Mouse (Mus musculus): ENCODE results near the gene Kbtbd4. TPM values are rescaled to one million over a fixed set of nuclear protein-coding genes. Genes with fewer than 3 reads are reported as not detected.

Gene Kbtbd4
- 46.8 and 48.2 TPM in 2 replicates for polyA plus RNA-seq (2016; fragmentation: Nextera tagmentation; extraction: Ambion mirVana)

GRCm38 (mm10) chr2:90904076-90904855 is at the start of gene Kbtbd4, which contains the start of gene Ndufs3:
Kbtbd4 (plus strand) TSS chr2:90904740.
Ndufs3 (minus strand) TSS chr2:90904827.
- peaks cover 43% of the 10 kb centered on the region for H3K36me3 ChIP-seq
- peak within 1 kb of the TSS; percentile 77 for H3K9ac ChIP-seq
- peak; percentile 93 for ATAC-seq (ENCODE audit: low FRiP score, low read depth)
- no peaks in the 10 kb centered on the region for H3K9me3 ChIP-seq
- H3K27me3 ChIP-seq (replicated peaks): no peaks in the 10 kb centered on the region
- H3K4me1 ChIP-seq: peaks cover 20% of the 10 kb centered on the region
- WGBS: under 1% methylated on average over 43 of the region's 43 CpGs
- H3K4me2 ChIP-seq (replicated peaks): peak within 1 kb of the TSS; percentile 59
- peak within 1 kb of the TSS; percentile 54; the same call in 1 of the 2 replicates for H3K27ac ChIP-seq
- H3K4me3 ChIP-seq: peak within 1 kb of the TSS; percentile 74

- 96% methylated on average over 2 of the region's 2 CpGs for WGBS
- H3K9me3 ChIP-seq: no peaks in the 10 kb centered on the region
- no peak overlapping the region for H3K9ac ChIP-seq
- H3K27me3 ChIP-seq (replicated peaks): no peaks in the 10 kb centered on the region
- ATAC-seq (ENCODE audit: low FRiP score, low read depth): no peak
- peaks cover 67% of the 10 kb centered on the region for H3K36me3 ChIP-seq
- no peak overlapping the region for H3K27ac ChIP-seq
- no peak overlapping the region for H3K4me3 ChIP-seq
- H3K4me1 ChIP-seq: no peaks in the 10 kb centered on the region
- H3K4me2 ChIP-seq (replicated peaks): no peak overlapping the region
Measured at GRCm38 (mm10) chr2:90861486-90861885, 43.1 kb upstream of the Kbtbd4 start.

GRCm38 (mm10) chr2:90864184-90864583 is 40.4 kb upstream of the Kbtbd4 start:
- ATAC-seq (ENCODE audit: low FRiP score, low read depth): peak; percentile 73; the same call in 1 of the 2 replicates
- Histone ChIP-seq H3K4me2 (replicated peaks) (no peak overlapping the region), H3K36me3 (peaks cover 71% of the 10 kb centered on the region), H3K27me3 (replicated peaks) (no peaks in the 10 kb centered on the region), H3K4me3 (no peak overlapping the region), H3K9me3 (no peaks in the 10 kb centered on the region), H3K4me1 (no peaks in the 10 kb centered on the region), H3K27ac (no peak overlapping the region), H3K9ac (no peak overlapping the region)

GRCm38 (mm10) chr2:90866524-90866923 is 38.0 kb upstream of the Kbtbd4 start:
- H3K27ac ChIP-seq: no peak overlapping the region
- H3K4me1 ChIP-seq: no peaks in the 10 kb centered on the region
- peak; percentile 76 for ATAC-seq (ENCODE audit: low FRiP score, low read depth)
- H3K36me3 ChIP-seq: peaks cover 54% of the 10 kb centered on the region
- no peak overlapping the region for H3K4me2 ChIP-seq (replicated peaks)
- H3K27me3 ChIP-seq (replicated peaks): no peaks in the 10 kb centered on the region
- no peaks in the 10 kb centered on the region for H3K9me3 ChIP-seq
- no peak overlapping the region for H3K9ac ChIP-seq
- 35% methylated on average over 3 of the region's 3 CpGs for WGBS
- no peak overlapping the region for H3K4me3 ChIP-seq

GRCm38 (mm10) chr2:90870136-90870601 is 34.4 kb upstream of the Kbtbd4 start:
- H3K27ac ChIP-seq: no peak overlapping the region
- H3K9ac ChIP-seq: no peak overlapping the region

GRCm38 (mm10) chr2:90871180-90871961 is 33.2 kb upstream of the Kbtbd4 start:
- H3K36me3 ChIP-seq: peaks cover 21% of the 10 kb centered on the region
- no peak overlapping the region for H3K4me3 ChIP-seq
- no peak overlapping the region for H3K4me2 ChIP-seq (replicated peaks)
- no peak overlapping the region for H3K27ac ChIP-seq
- no peaks in the 10 kb centered on the region for H3K27me3 ChIP-seq (replicated peaks)
- ATAC-seq (ENCODE audit: low FRiP score, low read depth): no peak
- H3K9me3 ChIP-seq: no peaks in the 10 kb centered on the region
- no peak overlapping the region for H3K9ac ChIP-seq
- WGBS: 71% methylated on average over 8 of the region's 8 CpGs
- no peaks in the 10 kb centered on the region for H3K4me1 ChIP-seq

More at GRCm38 (mm10) chr2:90870136-90870601, 34.4 kb upstream of the Kbtbd4 start:
- Histone ChIP-seq H3K4me1 (no peaks in the 10 kb centered on the region), H3K4me2 (replicated peaks) (no peak overlapping the region), H3K4me3 (no peak overlapping the region), H3K36me3 (peaks cover 32% of the 10 kb centered on the region), H3K9me3 (no peaks in the 10 kb centered on the region), H3K27me3 (replicated peaks) (no peaks in the 10 kb centered on the region)
- no peak for ATAC-seq (ENCODE audit: low FRiP score, low read depth)
- WGBS: 55% methylated on average over 4 of the region's 4 CpGs

GRCm38 (mm10) chr2:90874025-90874424 is 30.5 kb upstream of the Kbtbd4 start:
- no peak for ATAC-seq (ENCODE audit: low FRiP score, low read depth)
- Histone ChIP-seq H3K36me3 (peaks cover 1% of the 10 kb centered on the region; the same call in 1 of the 2 replicates), H3K9me3 (no peaks in the 10 kb centered on the region), H3K4me2 (replicated peaks) (no peak overlapping the region), H3K27me3 (replicated peaks) (no peaks in the 10 kb centered on the region), H3K9ac (no peak overlapping the region), H3K27ac (no peak overlapping the region), H3K4me3 (no peak overlapping the region), H3K4me1 (no peaks in the 10 kb centered on the region)
- WGBS: 63% methylated on average over 1 of the region's 1 CpGs

GRCm38 (mm10) chr2:90875239-90875638 is 29.3 kb upstream of the Kbtbd4 start:
- Histone ChIP-seq H3K4me3 (no peak overlapping the region), H3K9me3 (no peaks in the 10 kb centered on the region), H3K4me1 (no peaks in the 10 kb centered on the region), H3K4me2 (replicated peaks) (no peak overlapping the region), H3K27ac (no peak overlapping the region), H3K27me3 (replicated peaks) (no peaks in the 10 kb centered on the region), H3K36me3 (no peaks in the 10 kb centered on the region), H3K9ac (no peak overlapping the region)
- ATAC-seq (ENCODE audit: low FRiP score, low read depth): no peak
- 76% methylated on average over 2 of the region's 2 CpGs for WGBS

GRCm38 (mm10) chr2:90877584-90878259 is 26.8 kb upstream of the Kbtbd4 start:
- Histone ChIP-seq H3K36me3 (no peaks in the 10 kb centered on the region), H3K9me3 (no peaks in the 10 kb centered on the region), H3K27me3 (replicated peaks) (no peaks in the 10 kb centered on the region), H3K9ac (no peak overlapping the region), H3K4me2 (replicated peaks) (no peak overlapping the region), H3K4me3 (no peak overlapping the region), H3K27ac (no peak overlapping the region), H3K4me1 (no peaks in the 10 kb centered on the region)
- ATAC-seq (ENCODE audit: low FRiP score, low read depth): no peak
- 70% methylated on average over 5 of the region's 5 CpGs for WGBS

- no peaks in the 10 kb centered on the region for H3K9me3 ChIP-seq
- H3K4me3 ChIP-seq: no peak overlapping the region
- H3K4me1 ChIP-seq: 0 out of 2 replicates have a peak, but pooled peaks cover 2% of the 10 kb centered on the region
- H3K27me3 ChIP-seq (replicated peaks): peaks cover 4% of the 10 kb centered on the region; the same call in 1 of the 2 replicates
- ATAC-seq (ENCODE audit: low FRiP score, low read depth): no peak
- H3K4me2 ChIP-seq (replicated peaks): no peak overlapping the region
- H3K9ac ChIP-seq: no peak overlapping the region
- H3K36me3 ChIP-seq: no peaks in the 10 kb centered on the region
- no peak overlapping the region for H3K27ac ChIP-seq
Measured at GRCm38 (mm10) chr2:90879419-90879818, 25.1 kb upstream of the Kbtbd4 start.

- no peak overlapping the region for H3K9ac ChIP-seq
- H3K4me1 ChIP-seq: peaks cover 9% of the 10 kb centered on the region
- no peak for ATAC-seq (ENCODE audit: low FRiP score, low read depth)
- H3K4me2 ChIP-seq (replicated peaks): no peak overlapping the region
- H3K27ac ChIP-seq: no peak overlapping the region
- no peaks in the 10 kb centered on the region for H3K36me3 ChIP-seq
- H3K9me3 ChIP-seq: no peaks in the 10 kb centered on the region
- H3K27me3 ChIP-seq (replicated peaks): peaks cover 11% of the 10 kb centered on the region
- H3K4me3 ChIP-seq: no peak overlapping the region
- 31% methylated on average over 6 of the region's 6 CpGs for WGBS
Measured at GRCm38 (mm10) chr2:90880144-90880785, 24.3 kb upstream of the Kbtbd4 start.
